Mouse (Mus musculus): ENCODE measurements around the gene Gm10153. TPM values are rescaled to one million over a fixed set of nuclear protein-coding genes. Genes with fewer than 3 reads are reported as not detected.
"Not testable (repeated sequence)": the region's sequence is repeated elsewhere in the genome, so short reads cannot be mapped to it uniquely, and the experiment has no call there.

Gm10153 gene
- polyA plus RNA-seq (2015; fragmentation: Nextera tagmentation; extraction: Ambion mirVana), result not detected in 2 replicates

- WGBS, result 59% methylated on average over 2 of the region's 2 CpGs
- no peak within 1 kb of the TSS for H3K27ac ChIP-seq
- no peak within 1 kb of the TSS for H3K9ac ChIP-seq (replicated peaks)
- no peak for ATAC-seq
- no peak within 1 kb of the TSS for H3K4me2 ChIP-seq (replicated peaks)
- no peaks in the 10 kb centered on the region for H3K9me3 ChIP-seq
- H3K36me3 ChIP-seq, result no peaks in the 10 kb centered on the region
- no peaks in the 10 kb centered on the region for H3K4me1 ChIP-seq (replicated peaks)
- H3K27me3 ChIP-seq, result no peaks in the 10 kb centered on the region
- H3K4me3 ChIP-seq (replicated peaks), result no peak within 1 kb of the TSS
Observed at GRCm38 (mm10) chr7:142190289-142190688, at the start of gene Gm10153. Gene Gm10153 (minus strand): TSS chr7:142190389.

- Histone ChIP-seq H3K36me3 (no peaks in the 10 kb centered on the region), H3K9ac (replicated peaks) (no peak overlapping the region), H3K4me3 (replicated peaks) (no peak overlapping the region), H3K27ac (no peak overlapping the region), H3K4me2 (replicated peaks) (no peak overlapping the region), H3K4me1 (replicated peaks) (no peaks in the 10 kb centered on the region), H3K27me3 (no peaks in the 10 kb centered on the region), H3K9me3 (0 out of 2 replicates have a peak, but pooled peaks cover 9% of the 10 kb centered on the region)
- ATAC-seq, result no peak
- 41% methylated on average over 1 of the region's 1 CpGs for WGBS
Observed at GRCm38 (mm10) chr7:142231540-142231939, 41.4 kb upstream of the Gm10153 start.

- 55% methylated on average over 3 of the region's 3 CpGs for WGBS
- H3K9ac ChIP-seq (replicated peaks); H3K4me2 ChIP-seq (replicated peaks): not testable (repeated sequence)
Observed at GRCm38 (mm10) chr7:142229871-142230270, 39.7 kb upstream of the Gm10153 start, which contains the start of gene Krtap5-5. Gene Krtap5-5 (minus strand): TSS chr7:142229971.

GRCm38 (mm10) chr7:142224518-142224917 is 34.3 kb upstream of the Gm10153 start:
- 45% methylated on average over 2 of the region's 2 CpGs for WGBS
- ATAC-seq, result no peak
- no peaks in the 10 kb centered on the region for H3K9me3 ChIP-seq
- H3K9ac ChIP-seq (replicated peaks), result no peak overlapping the region
- no peak overlapping the region for H3K4me3 ChIP-seq (replicated peaks)
- H3K27ac ChIP-seq, result no peak overlapping the region
- no peaks in the 10 kb centered on the region for H3K36me3 ChIP-seq
- H3K4me1 ChIP-seq (replicated peaks), result no peaks in the 10 kb centered on the region
- H3K4me2 ChIP-seq (replicated peaks), result no peak overlapping the region
- H3K27me3 ChIP-seq, result no peaks in the 10 kb centered on the region

More at GRCm38 (mm10) chr7:142229871-142230270, 39.7 kb upstream of the Gm10153 start, which contains the start of gene Krtap5-5:
- not testable (repeated sequence) for H3K27ac ChIP-seq; H3K4me1 ChIP-seq (replicated peaks); H3K9me3 ChIP-seq; H3K36me3 ChIP-seq; H3K4me3 ChIP-seq (replicated peaks); ATAC-seq; H3K27me3 ChIP-seq

- not testable (repeated sequence) for H3K4me1 ChIP-seq (replicated peaks); H3K4me3 ChIP-seq (replicated peaks); H3K36me3 ChIP-seq; H3K27ac ChIP-seq; ATAC-seq; H3K4me2 ChIP-seq (replicated peaks); H3K27me3 ChIP-seq; H3K9ac ChIP-seq (replicated peaks); H3K9me3 ChIP-seq
- 53% methylated on average over 1 of the region's 1 CpGs for WGBS
Observed at GRCm38 (mm10) chr7:142212136-142212535, 21.9 kb upstream of the Gm10153 start.

- WGBS, result 71% methylated on average over 1 of the region's 1 CpGs
- Histone ChIP-seq H3K4me3 (replicated peaks) (no peak within 1 kb of the TSS), H3K27ac (no peak within 1 kb of the TSS), H3K4me2 (replicated peaks) (no peak within 1 kb of the TSS), H3K9me3 (no peaks in the 10 kb centered on the region), H3K4me1 (replicated peaks) (no peaks in the 10 kb centered on the region), H3K9ac (replicated peaks) (no peak within 1 kb of the TSS), H3K27me3 (no peaks in the 10 kb centered on the region), H3K36me3 (no peaks in the 10 kb centered on the region)
- no peak for ATAC-seq
Observed at GRCm38 (mm10) chr7:142211559-142211958, 21.4 kb upstream of the Gm10153 start, which contains the start of gene Gm7579. Gene Gm7579 (plus strand): TSS chr7:142211859.

- H3K4me1 ChIP-seq (replicated peaks); H3K27me3 ChIP-seq; H3K4me3 ChIP-seq (replicated peaks); H3K27ac ChIP-seq; H3K9me3 ChIP-seq; H3K4me2 ChIP-seq (replicated peaks); H3K36me3 ChIP-seq; H3K9ac ChIP-seq (replicated peaks); ATAC-seq: not testable (repeated sequence)
- 66% methylated on average over 5 of the region's 5 CpGs for WGBS
Observed at GRCm38 (mm10) chr7:142206891-142207290, 16.7 kb upstream of the Gm10153 start.

- no peak overlapping the region for H3K9ac ChIP-seq (replicated peaks)
- H3K4me1 ChIP-seq (replicated peaks), result no peaks in the 10 kb centered on the region
- peaks cover 3% of the 10 kb centered on the region; the same call in 1 of the 2 replicates for H3K27me3 ChIP-seq
- H3K4me2 ChIP-seq (replicated peaks), result no peak overlapping the region
- H3K36me3 ChIP-seq, result no peaks in the 10 kb centered on the region
- no peak overlapping the region for H3K27ac ChIP-seq
- no peaks in the 10 kb centered on the region for H3K9me3 ChIP-seq
- ATAC-seq, result no peak
- no peak overlapping the region for H3K4me3 ChIP-seq (replicated peaks)
Observed at GRCm38 (mm10) chr7:142205488-142205887, 15.3 kb upstream of the Gm10153 start.

GRCm38 (mm10) chr7:142201064-142201463 is 10.9 kb upstream of the Gm10153 start, which contains the start of gene Krtap5-3:
Gene Krtap5-3 (plus strand): TSS chr7:142201364.
- H3K27ac ChIP-seq, result no peak within 1 kb of the TSS
- WGBS, result 77% methylated on average over 1 of the region's 1 CpGs
- no peak within 1 kb of the TSS for H3K4me2 ChIP-seq (replicated peaks)
- H3K9ac ChIP-seq (replicated peaks), result no peak within 1 kb of the TSS
- H3K27me3 ChIP-seq, result peaks cover 3% of the 10 kb centered on the region; the same call in 1 of the 2 replicates
- no peaks in the 10 kb centered on the region for H3K9me3 ChIP-seq
- no peaks in the 10 kb centered on the region for H3K4me1 ChIP-seq (replicated peaks)
- H3K4me3 ChIP-seq (replicated peaks), result no peak within 1 kb of the TSS
- no peaks in the 10 kb centered on the region for H3K36me3 ChIP-seq
- no peak for ATAC-seq

- ATAC-seq, result no peak
- H3K27me3 ChIP-seq, result peaks cover 3% of the 10 kb centered on the region; the same call in 1 of the 2 replicates
- H3K9ac ChIP-seq (replicated peaks), result no peak overlapping the region
Observed at GRCm38 (mm10) chr7:142198748-142199147, 8.6 kb upstream of the Gm10153 start.

GRCm38 (mm10) chr7:142188156-142188555 is 2.0 kb downstream of the Gm10153 start:
- Histone ChIP-seq H3K9me3 (no peaks in the 10 kb centered on the region), H3K4me3 (replicated peaks) (no peak overlapping the region), H3K4me2 (replicated peaks) (no peak overlapping the region), H3K36me3 (no peaks in the 10 kb centered on the region), H3K27ac (no peak overlapping the region), H3K9ac (replicated peaks) (no peak overlapping the region), H3K4me1 (replicated peaks) (no peaks in the 10 kb centered on the region), H3K27me3 (no peaks in the 10 kb centered on the region)
- no peak for ATAC-seq
- 76% methylated on average over 2 of the region's 2 CpGs for WGBS

More at GRCm38 (mm10) chr7:142198748-142199147, 8.6 kb upstream of the Gm10153 start:
- Histone ChIP-seq H3K4me1 (replicated peaks) (no peaks in the 10 kb centered on the region), H3K36me3 (no peaks in the 10 kb centered on the region), H3K27ac (no peak overlapping the region), H3K9me3 (no peaks in the 10 kb centered on the region), H3K4me2 (replicated peaks) (no peak overlapping the region), H3K4me3 (replicated peaks) (no peak overlapping the region)
- 90% methylated on average over 2 of the region's 2 CpGs for WGBS

GRCm38 (mm10) chr7:142181021-142181420 is 9.2 kb downstream of the Gm10153 start:
- Histone ChIP-seq H3K27ac (no peak overlapping the region), H3K27me3 (no peaks in the 10 kb centered on the region), H3K36me3 (no peaks in the 10 kb centered on the region), H3K4me1 (replicated peaks) (no peaks in the 10 kb centered on the region), H3K9me3 (no peaks in the 10 kb centered on the region), H3K4me3 (replicated peaks) (no peak overlapping the region), H3K9ac (replicated peaks) (no peak overlapping the region), H3K4me2 (replicated peaks) (no peak overlapping the region)
- WGBS, result 58% methylated on average over 1 of the region's 1 CpGs
- no peak for ATAC-seq

GRCm38 (mm10) chr7:142178685-142179084 is 11.5 kb downstream of the Gm10153 start:
- no peaks in the 10 kb centered on the region for H3K27me3 ChIP-seq
- ATAC-seq, result no peak

More at GRCm38 (mm10) chr7:142178685-142179084, 11.5 kb downstream of the Gm10153 start:
- Histone ChIP-seq H3K9ac (replicated peaks) (no peak overlapping the region), H3K4me1 (replicated peaks) (no peaks in the 10 kb centered on the region), H3K4me2 (replicated peaks) (no peak overlapping the region), H3K27ac (no peak overlapping the region), H3K9me3 (no peaks in the 10 kb centered on the region), H3K36me3 (no peaks in the 10 kb centered on the region), H3K4me3 (replicated peaks) (no peak overlapping the region)
- WGBS, result 89% methylated on average over 1 of the region's 1 CpGs

Data from midbrain, embryonic 13.5 days (tissue).